Mouse (Mus musculus) ovary, postnatal 36 days (tissue): ENCODE measurements around the gene Hist1h1c.
A peak's percentile ranks its signal among the peaks of the same experiment; 100 is the strongest.
"Not testable (repeated sequence)": the region's sequence is repeated elsewhere in the genome, so short reads cannot be mapped to it uniquely, and the experiment has no call there.

ENCODE experiments used
- DNase-seq: peaks from one replicate; pipeline ENCODE4 v3.0.0; 2022; ENCODE audit warnings: low spot score, mixed read lengths

The Hist1h1c gene

GRCm38 (mm10) chr13:23716261-23717042 is 22.2 kb upstream of the Hist1h1c start:
- DNase-seq, result no peak

GRCm38 (mm10) chr13:23717176-23717575 is 21.4 kb upstream of the Hist1h1c start:
- DNase-seq, result no peak

DNA sequence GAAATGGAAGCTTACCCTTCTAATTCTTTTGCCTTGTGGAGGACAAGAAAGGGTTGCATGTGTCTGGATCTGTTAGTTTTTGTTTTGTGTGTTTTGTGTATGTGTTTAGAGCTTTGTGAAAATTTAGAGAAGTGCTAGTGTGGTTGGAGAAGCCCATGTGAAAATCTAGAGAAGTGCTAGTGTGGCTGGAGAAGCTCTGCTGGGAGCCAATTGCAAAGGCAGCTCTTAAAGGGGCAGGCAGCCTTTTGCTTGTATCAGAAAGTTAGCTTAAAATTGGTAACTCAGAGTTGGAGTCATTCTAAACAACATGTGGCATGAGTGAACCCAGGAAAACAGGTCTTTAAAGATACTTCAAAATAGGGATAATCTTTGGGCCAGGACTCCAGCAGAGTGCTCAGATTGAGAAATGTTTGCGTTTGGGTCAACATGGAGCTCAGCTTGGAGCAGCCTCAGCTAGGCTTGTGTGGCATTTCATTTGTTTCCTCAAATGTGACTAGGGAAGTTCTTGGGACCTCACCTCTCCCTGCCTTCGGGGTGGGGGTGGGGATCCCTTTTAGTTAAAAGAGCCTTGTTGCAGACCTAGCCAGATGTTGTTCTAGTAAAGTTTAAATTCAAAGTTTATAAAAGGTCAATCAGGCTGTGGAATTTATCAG is 20.9 kb upstream of the Hist1h1c start:
- not testable (repeated sequence) for DNase-seq

DNA sequence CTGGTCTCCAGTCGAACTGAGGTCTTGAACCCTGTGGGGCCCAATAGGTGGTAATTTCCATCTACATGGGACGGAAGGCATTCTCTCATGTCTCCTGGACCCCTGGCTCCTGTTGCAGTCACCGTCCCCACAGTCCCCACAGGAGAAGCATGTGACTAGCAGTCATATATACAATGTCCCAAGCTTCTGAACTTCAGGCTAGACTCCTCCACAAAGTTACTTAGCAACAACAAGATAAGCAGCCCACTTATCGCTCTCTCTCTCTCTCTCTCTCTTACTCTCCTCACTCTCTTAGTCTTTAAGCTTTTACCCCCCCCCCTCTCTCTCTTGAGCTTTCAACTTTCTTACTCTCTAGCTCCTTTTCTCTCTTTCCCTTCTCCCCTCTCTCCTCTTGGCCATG is 14.4 kb upstream of the Hist1h1c start:
- DNase-seq, result no peak

DNA sequence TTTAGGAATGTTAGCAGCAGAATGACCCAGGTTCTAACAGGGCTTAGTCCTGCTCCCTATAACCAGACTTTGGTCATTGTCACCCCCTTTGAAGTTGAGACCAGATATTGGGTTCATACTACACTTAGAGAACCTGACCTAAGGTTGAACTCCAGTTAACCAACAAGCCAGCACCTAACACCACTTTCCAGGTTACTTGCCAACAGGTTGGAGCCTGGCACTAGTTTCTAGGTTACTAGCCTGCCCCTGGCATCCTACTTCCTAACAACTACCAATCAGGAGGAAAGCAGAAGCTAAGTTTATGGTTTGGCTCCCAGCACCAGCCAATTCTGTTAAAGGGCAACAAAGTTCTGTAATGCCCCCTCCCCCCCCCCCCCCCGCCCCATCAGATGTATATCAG is 13.4 kb upstream of the Hist1h1c start:
- DNase-seq, result no peak

DNA sequence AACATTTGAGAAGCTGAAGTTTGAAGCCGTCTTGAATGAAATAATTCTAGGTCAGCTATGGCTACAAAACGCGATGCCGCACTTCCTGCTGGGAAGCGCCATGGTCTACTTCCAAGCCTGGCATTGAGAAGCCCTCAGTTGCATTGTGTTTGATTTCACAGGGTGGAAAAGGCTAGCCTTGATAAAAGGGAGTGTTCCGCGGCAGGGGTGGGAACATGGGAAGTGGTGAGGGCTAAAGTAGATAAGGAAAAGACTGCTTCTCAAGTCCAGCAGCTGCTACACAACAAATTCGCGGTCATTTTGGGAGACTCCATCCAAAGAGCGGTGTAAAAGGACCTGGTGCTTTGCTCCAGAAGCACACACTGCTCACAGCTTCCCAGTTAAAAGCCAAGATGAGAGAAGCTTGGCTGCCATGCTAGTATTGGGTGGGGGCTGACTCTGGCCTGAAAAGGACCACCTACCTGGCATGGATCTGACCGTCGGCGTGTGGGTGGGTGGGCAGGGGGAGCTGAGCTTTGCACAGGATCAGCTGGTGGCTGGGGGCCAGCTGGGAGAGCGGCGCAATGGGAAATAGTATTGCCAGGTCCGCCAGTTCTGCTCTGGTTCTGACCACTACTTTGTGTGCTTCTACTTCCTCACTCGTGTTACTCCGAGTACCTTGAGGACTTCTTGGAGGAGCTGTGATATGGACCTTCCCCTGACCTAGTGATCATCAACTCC is 10.0 kb upstream of the Hist1h1c start:
- no peak for DNase-seq

DNA sequence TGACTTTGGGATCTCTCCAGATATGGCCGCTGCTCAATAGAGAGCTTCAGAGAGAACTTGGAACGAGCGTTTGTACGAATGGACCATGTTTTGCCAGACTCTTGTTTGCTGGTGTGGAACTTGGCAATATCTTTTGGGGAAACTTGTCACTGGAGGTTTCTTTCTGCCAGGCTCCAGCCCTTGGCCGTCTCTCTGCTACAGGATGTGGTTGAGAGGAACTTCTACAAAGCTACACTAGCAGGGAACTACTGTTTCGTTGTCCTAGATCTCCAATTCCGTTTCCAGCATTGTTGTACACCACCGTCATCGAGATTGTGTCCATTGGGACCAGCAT is 9.4 kb upstream of the Hist1h1c start:
- no peak for DNase-seq

DNA sequence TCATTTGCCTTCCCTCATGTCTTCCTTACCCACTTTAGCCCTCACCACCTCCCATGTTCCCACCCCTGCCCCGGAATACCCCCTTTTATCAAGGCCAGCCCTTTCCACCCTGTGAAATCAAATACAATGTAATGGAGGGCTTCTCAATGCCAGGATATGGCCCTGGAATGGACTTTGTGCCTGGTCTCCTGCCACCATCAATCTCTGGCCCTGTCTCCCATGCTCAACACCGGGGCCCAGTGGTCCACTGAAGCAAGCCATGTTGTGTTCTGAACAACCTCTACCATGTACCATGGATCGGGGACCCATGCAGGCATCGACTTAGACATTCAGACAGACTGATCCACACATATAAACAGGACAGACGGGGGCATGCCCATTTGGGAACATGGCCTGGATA is 8.9 kb upstream of the Hist1h1c start:
- DNase-seq, result no peak

- DNase-seq, result no peak
Measured at GRCm38 (mm10) chr13:23730479-23730878, 8.1 kb upstream of the Hist1h1c start.

DNA sequence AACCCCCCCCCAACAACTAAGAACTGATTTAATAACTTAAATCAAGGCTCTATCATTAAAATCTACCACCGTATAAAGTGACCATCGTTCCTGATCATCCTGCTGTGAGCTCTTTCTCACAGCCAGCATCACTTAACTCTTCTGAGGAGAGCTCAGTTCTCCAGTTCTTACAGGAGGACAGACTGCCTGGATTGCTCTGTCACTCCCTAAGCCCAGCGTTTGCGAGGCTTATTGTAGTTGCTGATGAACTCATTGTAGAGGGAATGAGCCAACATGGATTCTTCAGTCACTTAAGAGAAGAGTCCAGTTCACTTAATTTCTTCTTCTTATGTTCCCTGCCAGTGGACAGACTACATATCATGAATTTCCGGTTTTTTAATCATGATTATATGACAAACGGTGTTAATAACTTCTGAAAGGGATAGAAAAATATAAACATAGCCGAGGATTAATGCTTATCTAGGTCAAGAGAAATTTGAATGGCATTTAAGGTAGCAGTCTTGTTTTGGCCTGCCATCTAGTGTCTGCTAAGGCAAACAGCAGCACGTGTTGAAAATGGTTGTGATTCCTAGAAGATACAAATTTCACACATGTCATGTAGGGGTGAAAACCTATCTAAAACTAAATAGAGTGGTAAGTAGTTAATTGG is 6.3 kb upstream of the Hist1h1c start:
- DNase-seq, result no peak

DNA sequence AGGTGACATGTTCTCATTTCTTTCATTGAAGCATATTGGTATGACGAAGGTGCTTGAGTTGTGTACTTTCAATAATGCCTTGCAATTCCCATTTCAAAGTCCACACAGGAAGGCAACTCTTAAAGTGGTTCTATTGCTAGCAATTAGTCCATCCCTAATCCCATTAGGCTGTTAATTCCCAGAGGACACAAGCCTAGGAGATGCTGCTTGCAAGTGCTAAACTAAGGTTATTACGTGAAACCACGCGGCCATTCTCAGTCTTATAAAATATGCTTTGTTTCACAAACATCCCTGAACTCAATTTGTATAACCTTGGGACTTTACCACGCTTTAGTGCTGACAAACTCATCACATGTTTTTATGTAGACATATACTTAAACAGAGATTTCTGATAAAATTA is 1.5 kb upstream of the Hist1h1c start:
- DNase-seq, result no peak

- no peak for DNase-seq
Measured at GRCm38 (mm10) chr13:23738041-23738440, 567 bp upstream of the Hist1h1c start.

GRCm38 (mm10) chr13:23739069-23739921 is 687 bp downstream of the Hist1h1c start:
- DNase-seq, result peak; percentile 87

- DNase-seq, result no peak
Measured at GRCm38 (mm10) chr13:23739922-23740252, 1.3 kb downstream of the Hist1h1c start.

GRCm38 (mm10) chr13:23740256-23740840 is 1.7 kb downstream of the Hist1h1c start:
- no peak for DNase-seq

DNA sequence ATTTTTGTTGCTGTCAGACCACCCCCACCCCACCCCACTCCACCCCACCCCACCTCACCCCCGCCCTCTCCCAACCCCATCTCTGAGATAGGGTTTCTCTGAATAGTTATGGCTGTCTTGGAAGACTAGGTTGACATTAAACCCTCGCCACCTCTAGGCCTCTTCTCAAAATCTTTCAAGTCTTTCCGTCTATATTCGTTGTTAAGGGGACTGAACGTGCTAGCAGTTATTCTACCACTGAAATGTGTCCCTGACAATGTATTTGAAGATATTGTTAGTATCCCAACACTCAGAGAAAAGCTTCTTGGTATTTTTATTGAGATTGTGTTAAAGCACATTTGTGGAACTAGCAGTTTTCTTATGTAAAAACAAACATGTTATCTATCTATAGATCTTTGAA is 2.3 kb downstream of the Hist1h1c start:
- DNase-seq, result no peak

DNA sequence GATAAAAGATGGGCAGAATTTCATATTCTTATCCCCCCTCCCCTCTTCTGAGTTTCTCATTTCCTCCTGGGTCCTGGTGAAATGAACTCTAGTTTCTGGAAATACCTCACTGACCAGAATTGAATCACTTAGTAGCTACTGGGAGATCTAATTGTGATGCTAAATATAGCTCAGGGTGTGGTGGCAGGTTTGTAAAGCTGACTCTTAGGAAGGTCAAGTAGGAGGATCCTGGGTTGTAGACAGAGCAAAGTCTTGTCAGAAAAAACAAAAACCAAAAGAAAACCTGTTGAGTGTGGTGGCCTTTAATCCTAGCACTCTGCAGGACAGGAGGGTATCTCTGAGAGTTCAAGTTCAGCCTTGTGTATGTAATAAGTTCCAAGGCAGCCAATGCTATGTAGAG is 3.4 kb downstream of the Hist1h1c start:
- DNase-seq, result no peak

- DNase-seq, result no peak
Measured at GRCm38 (mm10) chr13:23743215-23743614, 4.6 kb downstream of the Hist1h1c start.

DNA sequence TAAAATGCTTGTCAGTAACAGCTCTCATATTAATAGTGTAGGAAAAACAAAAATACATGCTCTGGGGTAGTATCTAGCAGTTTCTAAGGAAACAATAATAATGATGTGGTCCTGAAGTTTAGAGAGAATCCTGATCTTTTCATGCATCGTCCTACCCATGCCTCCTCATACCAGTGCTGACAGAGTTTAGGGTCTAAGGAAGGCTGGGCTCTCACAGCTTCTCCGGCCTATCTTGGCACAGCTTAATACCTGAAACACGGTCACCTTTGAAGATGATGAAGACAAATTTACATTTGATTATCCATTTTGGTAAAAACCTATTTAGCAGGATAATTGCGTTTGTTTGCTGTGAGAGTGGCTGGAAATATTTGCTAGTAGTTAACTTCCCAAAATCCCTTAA is 5.4 kb downstream of the Hist1h1c start:
- DNase-seq, result no peak

GRCm38 (mm10) chr13:23744421-23745380 is 6.1 kb downstream of the Hist1h1c start:
- no peak for DNase-seq
